Mouse (Mus musculus) bone marrow, adult 2 months (tissue): ENCODE data around the gene Vgll4. TPM values are rescaled to one million over a fixed set of nuclear protein-coding genes. Genes with fewer than 3 reads are reported as not detected.

ENCODE experiments used
- H3K27ac ChIP-seq: fragments of 200-500 bp; 2 replicates; pipeline ENCODE4 v1.5.1; 2012; ENCODE audit warnings: low read depth, mild to moderate bottlenecking, control low read depth, inconsistent platforms, low read length; ENCODE audit not compliant: control insufficient read depth, poor library complexity, insufficient read depth
- H3K4me1 ChIP-seq: fragments of 200-500 bp; 2 replicates; pipeline ENCODE4 v1.6.1; 2011; ENCODE audit warnings: low read length; ENCODE audit not compliant: control insufficient read depth, insufficient read depth
- H3K4me3 ChIP-seq: fragments of 200-500 bp; replicated peaks from 2 replicates; pipeline ENCODE3; 2011; ENCODE audit warnings: mild to moderate bottlenecking, low read depth, low read length, control low read depth; ENCODE audit not compliant: control insufficient read depth
- CTCF ChIP-seq: fragments of 200-500 bp; IDR thresholded peaks from 2 replicates; pipeline ENCODE4 v1.5.1; 2011; ENCODE audit warnings: low read length, control low read depth; ENCODE audit not compliant: control insufficient read depth, insufficient read depth
- POLR2A ChIP-seq: fragments of 200-500 bp; IDR thresholded peaks from 2 replicates; pipeline ENCODE4 v1.6.1; 2011; ENCODE audit warnings: low read depth, mild to moderate bottlenecking, control low read depth, low read length, borderline replicate concordance; ENCODE audit not compliant: control insufficient read depth
- WGBS: fragments of 180-500 bp; shearing (Covaris S2); methylation state at CpG from one replicate; pipeline ENCODE4 v1.1.7; 2018; 5-methylcytosine and 5-hydroxymethylcytosine counted together
- polyA plus RNA-seq: library from polyadenylated mRNA; stranded (reverse); fragments of >200 nt; gene quantifications from 2 replicates; pipeline ENCODE4 v1.2.4, GENCODE M21; 2011; ENCODE audit warnings: low replicate concordance; ENCODE audit not compliant: missing spikeins, insufficient read depth, insufficient read length

Vgll4 gene
- polyA plus RNA-seq, 1 experiment: 9.9 TPM

- no peak for TF ChIP-seq CTCF
- TF ChIP-seq POLR2A: no peak
- 75% methylated on average over 6 of the region's 6 CpGs for WGBS
- H3K27ac ChIP-seq: no peak overlapping the region
- no peaks in the 10 kb centered on the region for H3K4me1 ChIP-seq
- no peak overlapping the region for H3K4me3 ChIP-seq
These were observed 10.8 kb downstream of the Vgll4 start for GRCm38 (mm10) chr6:114959012-114959398.

GRCm38 (mm10) chr6:114958249-114959011 is 11.4 kb downstream of the Vgll4 start:
- no peaks in the 10 kb centered on the region for H3K4me1 ChIP-seq
- H3K4me3 ChIP-seq: no peak overlapping the region
- no peak for TF ChIP-seq POLR2A
- no peak for TF ChIP-seq CTCF
- H3K27ac ChIP-seq: no peak overlapping the region
- WGBS: 81% methylated on average over 10 of the region's 10 CpGs

GRCm38 (mm10) chr6:114957756-114958155 is 12.0 kb downstream of the Vgll4 start:
- no peaks in the 10 kb centered on the region for H3K4me1 ChIP-seq
- TF ChIP-seq POLR2A (no peak), CTCF (no peak)
- no peak overlapping the region for H3K27ac ChIP-seq
- 64% methylated on average over 12 of the region's 12 CpGs for WGBS
- no peak overlapping the region for H3K4me3 ChIP-seq

- no peak overlapping the region for H3K4me3 ChIP-seq
- TF ChIP-seq CTCF (no peak), POLR2A (no peak)
- H3K4me1 ChIP-seq: no peaks in the 10 kb centered on the region
- 59% methylated on average over 5 of the region's 5 CpGs for whole genome bisulfite sequencing
- H3K27ac ChIP-seq: no peak overlapping the region
These were observed 15.3 kb downstream of the Vgll4 start for GRCm38 (mm10) chr6:114954496-114954895.

GRCm38 (mm10) chr6:114953601-114954000 is 16.2 kb downstream of the Vgll4 start:
- Histone ChIP-seq H3K4me1 (no peaks in the 10 kb centered on the region), H3K4me3 (no peak overlapping the region), H3K27ac (no peak overlapping the region)
- TF ChIP-seq CTCF (no peak), POLR2A (no peak)
- WGBS: 84% methylated on average over 5 of the region's 5 CpGs

- H3K4me3 ChIP-seq: no peak overlapping the region
- H3K27ac ChIP-seq: no peak overlapping the region
- H3K4me1 ChIP-seq: no peaks in the 10 kb centered on the region
- TF ChIP-seq POLR2A (no peak), CTCF (no peak)
- WGBS: 71% methylated on average over 5 of the region's 5 CpGs
These were observed 17.4 kb downstream of the Vgll4 start for GRCm38 (mm10) chr6:114952356-114952755.

- H3K27ac ChIP-seq: no peak overlapping the region
- no peak overlapping the region for H3K4me3 ChIP-seq
- WGBS: 80% methylated on average over 14 of the region's 14 CpGs
- TF ChIP-seq POLR2A (no peak), CTCF (no peak)
- peaks cover under 1% of the 10 kb centered on the region; the same call in 1 of the 2 replicates for H3K4me1 ChIP-seq
These were observed 25.0 kb downstream of the Vgll4 start for GRCm38 (mm10) chr6:114944456-114945438.

GRCm38 (mm10) chr6:114941201-114941849 is 28.5 kb downstream of the Vgll4 start:
- WGBS: 79% methylated on average over 8 of the region's 8 CpGs
- Histone ChIP-seq H3K4me1 (peaks cover 2% of the 10 kb centered on the region), H3K4me3 (no peak overlapping the region), H3K27ac (no peak overlapping the region)
- no peak for TF ChIP-seq CTCF
- no peak for TF ChIP-seq POLR2A
